Mouse (Mus musculus) myocyte (in vitro differentiated cells): ENCODE results near the gene Loxl4.

Source experiments
- CEBPB ChIP-seq: IDR thresholded peaks from 2 replicates; pipeline ENCODE4 v1.6.1; 2011; ENCODE audit warnings: mild to moderate bottlenecking, moderate library complexity; ENCODE audit not compliant: poor library complexity, insufficient read depth, severe bottlenecking
- MAX ChIP-seq: IDR thresholded peaks from one replicate; pipeline ENCODE4 v1.6.1; 2011; ENCODE audit warnings: low read depth, mild to moderate bottlenecking, control low read depth
- MYOD1 ChIP-seq, 3 experiments: IDR thresholded peaks; one replicate each; pipeline ENCODE4 v1.6.1; 2011; ENCODE audit warnings: control low read depth in 2 of 3, low read depth in 2 of 3, mild to moderate bottlenecking in 2 of 3, moderate library complexity in 1 of 3; ENCODE audit not compliant: insufficient read length in 2 of 3, control insufficient read depth in 1 of 3
- MYOG ChIP-seq, 3 experiments: IDR thresholded peaks; one replicate each; pipeline ENCODE4 v1.6.1; 2011; ENCODE audit warnings: control low read depth in 2 of 3, low read depth in 2 of 3, mild to moderate bottlenecking in 2 of 3; ENCODE audit not compliant: insufficient read length in 2 of 3, control insufficient read depth in 1 of 3, insufficient read depth in 1 of 3
- POLR2A ChIP-seq: IDR thresholded peaks from one replicate; pipeline ENCODE4 v1.6.1; 2011; ENCODE audit warnings: low read depth, mild to moderate bottlenecking, control low read depth, moderate library complexity; ENCODE audit not compliant: insufficient read length
- POLR2AphosphoS2 ChIP-seq: IDR thresholded peaks from one replicate; pipeline ENCODE4 v1.6.1; 2011; ENCODE audit warnings: low read depth, control low read depth; ENCODE audit not compliant: insufficient read length
- TCF12 ChIP-seq: IDR thresholded peaks from one replicate; pipeline ENCODE4 v1.6.1; 2011; ENCODE audit warnings: mild to moderate bottlenecking, control low read depth; ENCODE audit not compliant: poor library complexity, insufficient read depth, severe bottlenecking
- USF1 ChIP-seq: IDR thresholded peaks from one replicate; pipeline ENCODE4 v1.6.1; 2011; ENCODE audit warnings: low read depth, mild to moderate bottlenecking, control low read depth, moderate library complexity

DNA sequence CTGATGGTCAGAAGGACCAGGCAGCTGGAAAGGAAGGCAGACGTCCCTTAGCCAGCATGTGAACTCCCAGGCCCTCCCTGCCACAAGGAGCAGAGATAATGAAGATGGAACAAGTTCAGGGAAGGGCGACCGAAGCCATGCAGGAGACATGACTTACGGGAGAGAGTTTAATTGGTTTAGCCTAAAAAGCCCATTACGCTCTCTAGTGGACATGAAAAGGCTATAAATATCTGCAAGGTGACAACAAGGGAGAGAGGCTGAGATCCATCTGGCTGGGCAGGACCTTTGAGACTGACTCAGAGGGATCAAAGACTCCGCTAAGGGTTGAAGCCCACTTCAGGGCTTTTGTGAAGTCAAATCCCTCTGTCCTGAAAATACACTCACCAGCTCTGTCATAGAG lies 40.5 kb upstream of the Loxl4 start:
- no peak for TF ChIP-seq CEBPB
- no peak for TF ChIP-seq USF1
- no peak for TF ChIP-seq POLR2AphosphoS2
- no peak for TF ChIP-seq POLR2A
- TF ChIP-seq MAX = no peak
- no peak for TF ChIP-seq MYOG (IDR thresholded peaks at IDR 0.05; ENCODE audit: control insufficient read depth in 1 of 3, insufficient read depth in 1 of 3, insufficient read length in 2 of 3, low read depth in 2 of 3)
- TF ChIP-seq TCF12 = no peak
- TF ChIP-seq MYOD1 (IDR thresholded peaks at IDR 0.05; ENCODE audit: control insufficient read depth in 1 of 3, insufficient read length in 2 of 3, low read depth in 2 of 3) = no peak
